Mouse (Mus musculus): Measurements from ENCODE around the gene Prmt1. TPM values are rescaled to one million over a fixed set of nuclear protein-coding genes. Genes with fewer than 3 reads are reported as not detected.

The Prmt1 gene
- polyA plus RNA-seq, 1 experiment from 2014 or later: 449 TPM

DNA sequence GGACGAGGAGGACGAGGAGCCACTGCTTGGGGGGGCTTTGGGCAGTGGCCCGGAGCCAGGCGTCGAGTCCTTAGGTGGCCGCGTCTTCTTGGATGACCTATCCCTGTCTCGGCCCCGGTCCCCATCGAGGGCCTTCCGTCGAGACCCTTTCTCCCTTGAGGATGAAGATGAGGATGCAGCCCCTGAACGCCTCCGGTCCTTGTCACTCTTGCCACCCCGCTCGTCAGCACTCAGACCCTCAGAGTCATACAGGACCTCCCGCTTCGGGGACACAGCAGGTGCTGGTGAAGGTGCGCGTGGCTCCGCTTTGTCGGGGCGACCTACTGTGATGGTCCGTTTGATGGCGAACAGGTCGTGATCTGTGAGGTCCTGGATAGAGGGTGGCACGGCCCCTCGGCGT, 20.8 kb upstream of the Prmt1 start:
- ATAC-seq: no peak

DNA sequence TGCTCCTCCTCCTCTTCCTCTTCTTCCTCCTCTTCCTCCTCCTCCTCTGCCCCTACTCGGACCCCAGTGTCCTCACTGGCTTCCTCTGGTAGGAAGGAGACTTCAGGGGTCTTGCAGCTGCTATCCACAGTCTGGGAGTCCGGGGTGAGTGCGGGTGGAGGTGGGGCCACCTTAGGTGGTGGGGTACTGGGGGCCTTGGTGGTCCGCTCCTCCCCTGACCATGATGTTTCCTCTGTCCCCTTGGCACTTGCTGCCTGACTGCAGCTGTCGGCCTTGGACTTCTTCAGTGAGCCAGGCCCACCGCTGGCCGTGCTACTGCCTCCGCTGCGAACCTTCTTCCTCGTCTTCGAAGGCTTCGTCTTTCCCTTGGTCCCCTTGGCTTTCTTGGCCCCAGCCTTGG, 20.1 kb upstream of the Prmt1 start:
- Histone ChIP-seq H3K4me2 (replicated peaks) (no peak overlapping the region), H3K36me3 (peaks cover 86% of the 10 kb centered on the region), H3K4me1 (replicated peaks) (0 out of 2 replicates have a peak, but pooled peaks cover 3% of the 10 kb centered on the region), H3K27ac (no peak overlapping the region), H3K27me3 (replicated peaks) (no peaks in the 10 kb centered on the region), H3K9ac (no peak overlapping the region), H3K4me3 (replicated peaks) (no peak overlapping the region), H3K9me3 (no peaks in the 10 kb centered on the region)
- WGBS: 94% methylated on average over 12 of the region's 12 CpGs
- ATAC-seq: no peak

More for the DNA sequence above, 20.8 kb upstream of the Prmt1 start:
- 96% methylated on average over 29 of the region's 29 CpGs for WGBS
- no peak overlapping the region for H3K4me2 ChIP-seq (replicated peaks)
- no peak overlapping the region for H3K4me3 ChIP-seq (replicated peaks)
- H3K27ac ChIP-seq: no peak overlapping the region
- no peak overlapping the region for H3K9ac ChIP-seq
- H3K9me3 ChIP-seq: no peaks in the 10 kb centered on the region
- H3K36me3 ChIP-seq: peaks cover 86% of the 10 kb centered on the region
- H3K27me3 ChIP-seq (replicated peaks): no peaks in the 10 kb centered on the region
- no peaks in the 10 kb centered on the region for H3K4me1 ChIP-seq (replicated peaks)

DNA sequence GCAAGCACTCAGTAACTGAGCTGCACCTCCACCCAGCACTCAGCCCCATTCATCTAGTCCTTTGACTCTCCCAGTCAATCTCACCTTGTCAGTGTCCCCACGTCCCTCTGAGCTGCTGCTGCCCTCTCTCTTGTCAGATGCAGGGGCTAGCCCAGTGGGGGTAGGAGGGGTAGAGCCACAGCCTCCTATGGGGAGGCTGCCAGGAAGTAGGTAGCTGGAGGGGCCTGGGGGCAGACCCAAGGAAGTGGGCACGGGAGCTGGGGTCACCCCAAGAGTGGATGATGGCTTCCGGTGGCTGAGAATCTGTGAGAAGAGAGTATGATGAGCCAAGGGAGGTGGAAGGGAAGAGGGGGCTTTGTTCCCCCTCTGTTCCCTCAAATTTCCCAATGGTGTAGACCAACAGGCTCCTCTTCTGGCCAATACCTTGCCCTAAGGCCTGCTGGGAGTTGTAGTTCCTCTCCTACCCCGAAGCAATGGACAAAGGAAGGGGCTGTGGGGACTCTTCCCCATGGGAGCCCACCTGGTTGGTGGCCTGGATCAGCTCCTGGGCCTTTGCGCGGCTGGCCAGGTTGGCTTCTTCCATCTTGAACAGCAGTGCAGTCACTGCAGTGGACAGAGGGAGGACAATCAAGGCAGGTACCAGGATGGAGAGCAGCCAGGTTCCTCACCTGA, 19.1 kb upstream of the Prmt1 start:
- ATAC-seq: no peak
- H3K4me3 ChIP-seq (replicated peaks): no peak overlapping the region
- H3K9ac ChIP-seq: no peak overlapping the region
- H3K9me3 ChIP-seq: no peaks in the 10 kb centered on the region
- peaks cover 84% of the 10 kb centered on the region for H3K36me3 ChIP-seq
- WGBS: 88% methylated on average over 6 of the region's 6 CpGs
- H3K27me3 ChIP-seq (replicated peaks): no peaks in the 10 kb centered on the region
- no peak overlapping the region for H3K27ac ChIP-seq
- no peak overlapping the region for H3K4me2 ChIP-seq (replicated peaks)
- 0 out of 2 replicates have a peak, but pooled peaks cover 3% of the 10 kb centered on the region for H3K4me1 ChIP-seq (replicated peaks)

DNA sequence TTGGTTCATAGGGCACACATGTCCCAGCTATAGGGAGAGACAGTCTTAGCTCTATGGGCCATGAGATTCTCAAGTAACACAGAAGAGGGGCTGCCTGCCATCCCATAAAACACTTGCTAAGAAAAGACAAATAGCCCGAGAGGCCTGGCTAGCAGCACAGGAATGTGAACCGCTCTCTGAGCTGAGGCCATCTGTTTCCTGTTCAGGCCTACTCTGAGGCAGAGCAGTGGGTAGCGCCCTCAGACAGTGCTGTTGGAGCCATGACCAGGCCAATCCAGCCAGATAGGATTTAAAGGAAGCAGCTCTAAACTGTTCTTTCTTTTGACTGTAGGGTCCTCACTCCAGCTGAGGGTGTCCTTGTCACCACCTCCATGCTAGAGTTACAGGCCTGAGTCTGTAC, 18.2 kb upstream of the Prmt1 start:
- Histone ChIP-seq H3K9me3 (no peaks in the 10 kb centered on the region), H3K4me1 (replicated peaks) (peaks cover 7% of the 10 kb centered on the region; the same call in 1 of the 2 replicates), H3K9ac (no peak overlapping the region), H3K27me3 (replicated peaks) (no peaks in the 10 kb centered on the region), H3K4me2 (replicated peaks) (no peak overlapping the region), H3K4me3 (replicated peaks) (no peak overlapping the region), H3K36me3 (peaks cover 80% of the 10 kb centered on the region), H3K27ac (no peak overlapping the region)
- no peak for ATAC-seq
- 58% methylated on average over 3 of the region's 3 CpGs for WGBS

- no peak overlapping the region for H3K9ac ChIP-seq
- H3K27me3 ChIP-seq (replicated peaks): no peaks in the 10 kb centered on the region
- WGBS: 85% methylated on average over 7 of the region's 7 CpGs
- ATAC-seq: no peak
- no peaks in the 10 kb centered on the region for H3K9me3 ChIP-seq
- H3K27ac ChIP-seq: no peak overlapping the region
- H3K36me3 ChIP-seq: peaks cover 61% of the 10 kb centered on the region
- no peak overlapping the region for H3K4me2 ChIP-seq (replicated peaks)
- H3K4me3 ChIP-seq (replicated peaks): no peak overlapping the region
- peaks cover 13% of the 10 kb centered on the region for H3K4me1 ChIP-seq (replicated peaks)
Observed at GRCm38 (mm10) chr7:45002440-45002839, 16.1 kb upstream of the Prmt1 start.

- Histone ChIP-seq H3K4me1 (replicated peaks) (peaks cover 23% of the 10 kb centered on the region), H3K4me3 (replicated peaks) (no peak overlapping the region), H3K9me3 (no peaks in the 10 kb centered on the region), H3K9ac (no peak overlapping the region), H3K27ac (no peak overlapping the region), H3K27me3 (replicated peaks) (no peaks in the 10 kb centered on the region), H3K36me3 (peaks cover 43% of the 10 kb centered on the region), H3K4me2 (replicated peaks) (no peak overlapping the region)
- no peak for ATAC-seq
- whole genome bisulfite sequencing: 83% methylated on average over 21 of the region's 21 CpGs
Observed at GRCm38 (mm10) chr7:45000539-45001114, 14.3 kb upstream of the Prmt1 start.

DNA sequence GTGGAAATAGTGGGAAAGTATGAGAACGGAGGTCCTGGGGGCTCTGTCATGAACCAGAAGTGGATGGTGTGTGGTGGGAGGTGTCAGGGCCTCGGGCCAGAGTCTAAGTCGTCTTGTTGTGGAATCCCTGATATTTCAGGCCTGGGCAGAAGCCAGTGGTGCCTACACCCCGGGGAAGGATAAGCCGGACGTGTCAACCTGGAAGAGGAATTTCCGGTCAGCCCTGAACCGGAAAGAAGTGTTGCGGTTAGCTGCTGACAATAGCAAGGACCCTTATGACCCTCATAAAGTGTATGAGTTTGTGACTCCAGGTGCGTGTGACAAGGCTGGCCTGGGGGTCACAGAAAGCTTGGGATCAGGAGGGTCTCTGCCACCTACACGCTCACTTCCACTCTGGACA, 13.4 kb upstream of the Prmt1 start:
- Histone ChIP-seq H3K4me2 (replicated peaks) (0 out of 2 replicates have a peak overlapping the region, but pooled peaks have one; percentile 11), H3K27ac (no peak overlapping the region), H3K4me3 (replicated peaks) (0 out of 2 replicates have a peak overlapping the region, but pooled peaks have one; percentile 1)

DNA sequence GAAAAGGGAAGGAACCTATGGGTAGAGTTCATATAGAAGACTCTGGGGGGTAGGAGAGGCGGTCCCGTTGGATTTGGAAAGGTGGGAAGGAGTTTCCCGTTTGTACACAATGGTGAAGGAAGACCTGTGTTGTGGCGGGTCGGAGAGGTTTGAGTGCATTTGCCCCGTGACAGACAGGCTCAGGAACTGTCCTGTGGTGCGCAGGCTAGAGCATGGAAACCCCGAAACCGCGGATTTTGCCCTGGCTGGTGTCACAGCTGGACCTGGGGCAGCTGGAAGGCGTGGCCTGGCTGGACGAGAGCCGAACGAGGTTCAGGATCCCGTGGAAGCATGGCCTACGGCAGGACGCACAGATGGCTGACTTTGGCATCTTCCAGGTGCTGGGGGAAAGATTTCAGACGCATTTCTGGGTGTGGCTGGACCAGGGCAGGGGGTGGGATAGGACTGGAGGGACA, 12.2 kb upstream of the Prmt1 start, which contains the start of gene Bcl2l12:
Gene Bcl2l12, minus strand, starts transcription at position 212 of the 455 bp plus-strand sequence.
- peak within 1 kb of the TSS; percentile 52 for H3K4me3 ChIP-seq (replicated peaks)
- no peaks in the 10 kb centered on the region for H3K9me3 ChIP-seq
- H3K27me3 ChIP-seq (replicated peaks): no peaks in the 10 kb centered on the region
- under 1% methylated on average over 18 of the region's 18 CpGs for WGBS
- H3K4me2 ChIP-seq (replicated peaks): peak within 1 kb of the TSS; percentile 84
- peak within 1 kb of the TSS; percentile 86 for H3K27ac ChIP-seq
- peaks cover 23% of the 10 kb centered on the region for H3K4me1 ChIP-seq (replicated peaks)
- H3K36me3 ChIP-seq: peaks cover 36% of the 10 kb centered on the region
- ATAC-seq: peak; percentile 6
- peak within 1 kb of the TSS; percentile 70 for H3K9ac ChIP-seq

More for the DNA sequence above, 13.4 kb upstream of the Prmt1 start:
- no peak for ATAC-seq
- peaks cover 23% of the 10 kb centered on the region for H3K4me1 ChIP-seq (replicated peaks)
- H3K27me3 ChIP-seq (replicated peaks): no peaks in the 10 kb centered on the region
- peaks cover 40% of the 10 kb centered on the region for H3K36me3 ChIP-seq
- no peak overlapping the region for H3K9ac ChIP-seq
- WGBS: 76% methylated on average over 11 of the region's 11 CpGs
- no peaks in the 10 kb centered on the region for H3K9me3 ChIP-seq

- 2% methylated on average over 15 of the region's 15 CpGs for WGBS
- peak overlapping the region; percentile 70 for H3K9ac ChIP-seq
- H3K27me3 ChIP-seq (replicated peaks): no peaks in the 10 kb centered on the region
- H3K4me3 ChIP-seq (replicated peaks): peak overlapping the region; percentile 52
- H3K4me2 ChIP-seq (replicated peaks): peak overlapping the region; percentile 84
- ATAC-seq: peak; percentile 23
- peaks cover 35% of the 10 kb centered on the region for H3K36me3 ChIP-seq
- H3K4me1 ChIP-seq (replicated peaks): peaks cover 23% of the 10 kb centered on the region
- peak overlapping the region; percentile 86 for H3K27ac ChIP-seq
- H3K9me3 ChIP-seq: no peaks in the 10 kb centered on the region
Observed at GRCm38 (mm10) chr7:44997940-44998428, 11.6 kb upstream of the Prmt1 start.

DNA sequence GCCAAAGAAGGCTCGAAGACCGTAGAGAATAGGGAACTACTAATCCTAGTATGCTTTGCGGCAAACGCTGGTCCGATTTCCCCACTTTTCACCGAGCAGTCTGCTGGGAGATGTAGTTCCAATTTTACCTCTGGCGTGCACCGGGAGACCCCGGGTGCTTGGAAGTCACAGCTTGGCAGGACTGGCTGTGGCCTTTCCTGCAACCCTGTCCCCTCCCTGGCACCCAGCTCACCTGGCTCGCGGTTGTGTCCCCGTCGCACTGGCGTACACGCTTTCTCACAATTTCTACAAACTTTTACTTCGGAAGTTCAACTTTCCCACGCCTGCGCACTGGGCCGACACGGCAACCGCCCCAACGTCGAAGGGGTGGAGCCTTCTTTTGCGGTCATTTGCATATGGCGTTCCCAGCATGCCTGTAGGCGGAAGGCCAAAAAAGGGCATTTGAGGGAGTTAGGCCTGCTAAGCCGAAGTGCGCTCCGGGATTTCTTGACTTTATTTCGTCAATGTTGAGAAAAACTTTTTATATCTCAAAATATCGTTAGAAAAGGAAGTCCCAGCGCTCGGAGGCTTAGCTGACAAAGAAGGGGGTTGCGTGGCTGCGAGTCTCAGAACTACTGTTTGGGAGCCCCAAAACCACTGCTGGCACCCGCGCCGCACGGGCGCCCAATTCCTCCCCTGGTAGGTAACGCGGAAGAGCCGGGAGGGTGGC, 11.0 kb upstream of the Prmt1 start, which contains the start of gene Irf3:
Gene Irf3, plus strand, starts transcription at position 418 of the 709 bp plus-strand sequence.
- no peaks in the 10 kb centered on the region for H3K9me3 ChIP-seq
- WGBS: under 1% methylated on average over 43 of the region's 43 CpGs

DNA sequence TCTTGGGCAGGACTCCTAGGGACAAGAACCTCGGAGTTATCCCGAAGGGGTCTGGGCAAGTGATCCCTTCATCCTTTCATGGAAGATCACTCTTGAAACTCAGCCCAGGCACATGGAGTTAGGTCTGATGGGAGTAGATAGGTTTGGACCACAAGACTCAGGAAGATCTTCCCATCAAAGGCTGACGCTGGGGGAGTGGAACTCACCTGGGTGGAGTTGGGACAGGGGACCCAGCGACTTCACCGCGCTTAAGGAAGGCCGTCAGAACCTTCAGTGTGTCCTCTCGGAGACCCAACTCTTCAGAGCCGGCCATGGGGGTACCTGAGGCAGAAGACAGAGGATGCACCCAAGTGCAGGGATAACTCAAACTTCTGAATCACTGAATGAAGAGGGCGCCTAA, 10.3 kb upstream of the Prmt1 start:
- H3K9me3 ChIP-seq: no peaks in the 10 kb centered on the region
- peak overlapping the region; percentile 52 for H3K4me3 ChIP-seq (replicated peaks)
- H3K36me3 ChIP-seq: peaks cover 31% of the 10 kb centered on the region
- peak overlapping the region; percentile 89 for H3K4me2 ChIP-seq (replicated peaks)
- H3K9ac ChIP-seq: peak overlapping the region; percentile 56
- H3K4me1 ChIP-seq (replicated peaks): peaks cover 22% of the 10 kb centered on the region
- H3K27ac ChIP-seq: peak overlapping the region; percentile 59
- 0 out of 2 replicates have a peak, but pooled peaks have one; percentile 4 for ATAC-seq
- 11% methylated on average over 10 of the region's 10 CpGs for WGBS
- H3K27me3 ChIP-seq (replicated peaks): no peaks in the 10 kb centered on the region

More for the DNA sequence above, 11.0 kb upstream of the Prmt1 start, which contains the start of gene Irf3:
- Histone ChIP-seq H3K36me3 (peaks cover 35% of the 10 kb centered on the region), H3K4me1 (replicated peaks) (peaks cover 23% of the 10 kb centered on the region), H3K27me3 (replicated peaks) (no peaks in the 10 kb centered on the region), H3K4me3 (replicated peaks) (peak within 1 kb of the TSS; percentile 52), H3K4me2 (replicated peaks) (peak within 1 kb of the TSS; percentile 89), H3K27ac (peak within 1 kb of the TSS; percentile 86), H3K9ac (peak within 1 kb of the TSS; percentile 70)
- ATAC-seq: peak; percentile 96

Data from intestine, embryonic 15.5 days (tissue).